11 mouse cellular contexts compared by ENCODE assay signal in genomic region chr3:96488907-96489629, GRCm38 (mm10). TPM values are rescaled to one million over a fixed set of nuclear protein-coding genes. Genes with fewer than 3 reads are reported as not detected.
DNase-seq lines count a peak whose midpoint lies in the region; ATAC-seq and TF ChIP-seq lines count a peak whose summit lies in the region.
"Not testable (repeated sequence)": the region's sequence is repeated elsewhere in the genome, so short reads cannot be mapped to it uniquely, and the experiment has no call there.
"Had no signal": no experiment of that assay in that cellular context is flagged by ENCODE, and none has a peak within 500 bp of the region (broad histone marks: within the 10 kb centered on the region; RNA-seq: fewer than 3 reads in every experiment).

No protein-coding gene starts in this region.

- H3K79me2 ChIP-seq in heart, adult 2 months (replicated peaks; ENCODE audit: control insufficient read depth, insufficient read depth, low read length) = not testable (repeated sequence)

- H3K4me2 ChIP-seq in hindbrain, embryonic 16.5 days (ENCODE audit: low read length); limb, embryonic 11.5 days (ENCODE audit: low read depth, severe bottlenecking); lung, embryonic 16.5 days (ENCODE audit: low read depth, low read length): not testable (repeated sequence)

- peak overlapping the region; percentile 86 for H3K27ac ChIP-seq in bone marrow macrophage, adult 2 months (ENCODE audit: insufficient read depth, low read depth, low read length)
- peak overlapping the region; percentile 88 for H3K27ac ChIP-seq in embryonic fibroblast, embryonic 13.5 days (ENCODE audit: insufficient read depth, low read length)
- peak overlapping the region; percentile 81 for H3K27ac ChIP-seq in heart, adult 2 months
- not testable (repeated sequence) for H3K27ac ChIP-seq in hindbrain, embryonic 16.5 days (ENCODE audit: low read depth, low read length)
- H3K27ac ChIP-seq in limb, embryonic 11.5 days (replicated peaks; ENCODE audit: low read depth, low read length) = peak overlapping the region; percentile 65; the same call in 1 of the 2 replicates
- H3K27ac ChIP-seq in lung, embryonic 16.5 days (ENCODE audit: low read length) = 0 out of 2 replicates have a peak overlapping the region, but pooled peaks have one; percentile 69
- H3K27ac ChIP-seq in thymus, adult 2 months (ENCODE audit: control insufficient read depth, insufficient read depth, low read length) = peak overlapping the region; percentile 93

- not testable (repeated sequence) for H3K36me3 ChIP-seq in heart, adult 2 months (ENCODE audit: control insufficient read depth, insufficient read depth, low read length); hindbrain, embryonic 16.5 days (ENCODE audit: control insufficient read depth, insufficient read depth, low read length); limb, embryonic 11.5 days (ENCODE audit: control insufficient read depth, insufficient read depth, low read length); lung, embryonic 16.5 days (ENCODE audit: control insufficient read depth, insufficient read depth, low read length); thymus, adult 2 months (ENCODE audit: control insufficient read depth, insufficient read depth, low read length)

- not testable (repeated sequence) for TF ChIP-seq POLR2A in bone marrow macrophage, adult 2 months (IDR thresholded peaks at IDR 0.05; ENCODE audit: borderline replicate concordance, low read depth, low read length); thymus, adult 2 months (IDR thresholded peaks at IDR 0.05; ENCODE audit: control insufficient read depth, extremely low read depth, insufficient read depth, low read length, poor library complexity)
- peak; percentile 44 for TF ChIP-seq POLR2A in embryonic fibroblast, embryonic 13.5 days (IDR thresholded peaks at IDR 0.05; ENCODE audit: low read depth, low read length)
- TF ChIP-seq POLR2A in heart, adult 2 months (IDR thresholded peaks at IDR 0.05; ENCODE audit: insufficient read depth, low read depth, low read length) = peak; percentile 42; the same call in 1 of the 2 replicates

- not testable (repeated sequence) for TF ChIP-seq CTCF in bone marrow macrophage, adult 2 months (IDR thresholded peaks at IDR 0.05; ENCODE audit: low read depth, low read length); embryonic fibroblast, embryonic 13.5 days (IDR thresholded peaks at IDR 0.05; ENCODE audit: borderline replicate concordance, insufficient read depth, low read length); heart, adult 2 months (IDR thresholded peaks at IDR 0.05); thymus, adult 2 months (IDR thresholded peaks at IDR 0.05; ENCODE audit: borderline replicate concordance, control insufficient read depth, extremely low read depth, insufficient read depth, low read length, poor library complexity)

- H3K27me3 ChIP-seq in heart, adult 2 months (ENCODE audit: control insufficient read depth, insufficient read depth, low read length); hindbrain, embryonic 16.5 days (replicated peaks; ENCODE audit: control insufficient read depth, insufficient read depth, low read length); limb, embryonic 11.5 days (ENCODE audit: control insufficient read depth, insufficient read depth, low read length); lung, embryonic 16.5 days (ENCODE audit: control insufficient read depth, insufficient read depth, low read depth, low read length); thymus, adult 2 months (ENCODE audit: control insufficient read depth, insufficient read depth, low read length): not testable (repeated sequence)

- ATAC-seq in hindbrain, embryonic 16.5 days = peak; percentile 72
- ATAC-seq in limb, embryonic 11.5 days (ENCODE audit: insufficient number of reproducible peaks, low FRiP score, low TSS enrichment, low read depth) = peak; percentile 73
- peak; percentile 70 for ATAC-seq in lung, embryonic 16.5 days (ENCODE audit: low read depth)

- intact Hi-C loops in heart, adult 2 months (cut with DNase I) = not testable (repeated sequence)

- H3K4me1 ChIP-seq in bone marrow macrophage, adult 2 months (ENCODE audit: control insufficient read depth, insufficient read depth, low read length); embryonic fibroblast, embryonic 13.5 days (ENCODE audit: control insufficient read depth, insufficient read depth, low read length); heart, adult 2 months (ENCODE audit: control insufficient read depth, insufficient read depth, low read length); hindbrain, embryonic 16.5 days (ENCODE audit: control insufficient read depth, insufficient read depth, low read depth, low read length); limb, embryonic 11.5 days (ENCODE audit: control insufficient read depth, insufficient read depth, low read length); lung, embryonic 16.5 days (replicated peaks; ENCODE audit: control insufficient read depth, insufficient read depth, low read length); thymus, adult 2 months (replicated peaks; ENCODE audit: control insufficient read depth, insufficient read depth, low read length): not testable (repeated sequence)

- DNase-seq in heart, adult 2 months = peak in 1 of 2 experiments; percentile 37
- not testable (repeated sequence) for DNase-seq in limb, embryonic 11.5 days (ENCODE audit: low spot score); thymus, adult 2 months
- DNase-seq in natural killer cell, adult 2 months (ENCODE audit: low spot score in 2 of 2) = peak; percentile 52 to 56

- peak overlapping the region; percentile 47 for H3K4me3 ChIP-seq in bone marrow macrophage, adult 2 months (ENCODE audit: insufficient read depth, low read length)
- not testable (repeated sequence) for H3K4me3 ChIP-seq in embryonic fibroblast, embryonic 13.5 days (ENCODE audit: insufficient read depth, low read length); heart, adult 2 months; hindbrain, embryonic 16.5 days (ENCODE audit: low read length); limb, embryonic 11.5 days (ENCODE audit: low read depth, low read length); lung, embryonic 16.5 days (ENCODE audit: low read length)
- peak overlapping the region; percentile 50 for H3K4me3 ChIP-seq in thymus, adult 2 months (ENCODE audit: control insufficient read depth, insufficient read depth, low read length)

- not testable (repeated sequence) for TF ChIP-seq EP300 in heart, adult 2 months (IDR thresholded peaks at IDR 0.05; ENCODE audit: insufficient read depth, low read depth, low read length)

- peak overlapping the region; percentile 67 for H3K9ac ChIP-seq in heart, adult 2 months (ENCODE audit: low read depth, low read length)
- H3K9ac ChIP-seq in hindbrain, embryonic 16.5 days (ENCODE audit: low read depth, low read length); limb, embryonic 11.5 days (ENCODE audit: low read length); lung, embryonic 16.5 days (ENCODE audit: low read length): not testable (repeated sequence)

- not testable (repeated sequence) for H3K9me3 ChIP-seq in hindbrain, embryonic 16.5 days (ENCODE audit: control insufficient read depth, low read length); limb, embryonic 11.5 days (ENCODE audit: control insufficient read depth, low read length); lung, embryonic 16.5 days (ENCODE audit: control insufficient read depth, low read length)

- under 1% methylated on average over 9 of the region's 31 CpGs for WGBS in heart, adult 2 months
- WGBS in hindbrain, embryonic 16.5 days = 0% methylated on average over 8 of the region's 31 CpGs
- under 1% methylated on average over 9 of the region's 31 CpGs for WGBS in limb, embryonic 11.5 days
- WGBS in lung, embryonic 16.5 days = 0% methylated on average over 8 of the region's 31 CpGs
- 0% methylated on average over 9 of the region's 31 CpGs for WGBS in thymus, adult 2 months

RNA-seq across cellular contexts. Expression of gene Hfe2, which starts 35.9 kb away (rescaled TPM):
- not detected in 2 replicates for polyA plus RNA-seq in bone marrow macrophage, adult 2 months (2012; ENCODE audit: insufficient read depth, insufficient read length, missing spikeins)
- polyA plus RNA-seq in embryonic fibroblast, embryonic 13.5 days (2011; ENCODE audit: insufficient read length, low read depth, missing spikeins) = not detected in 2 replicates
- 100 to 1,000 TPM; 289 to 295 TPM for total RNA-seq in heart, adult 2 months (2021)
- 199 and 261 TPM in 2 replicates for polyA plus RNA-seq in heart, adult 2 months (2012; rRNA removed)
- polyA plus RNA-seq in hindbrain, embryonic 16.5 days (2015; fragmentation: Nextera tagmentation; extraction: Ambion mirVana) = 3.3 and 3.5 TPM in 2 replicates
- 1.7 and 1.8 TPM in 2 replicates for polyA plus RNA-seq in limb, embryonic 11.5 days (2014; fragmentation: Nextera tagmentation; extraction: Ambion mirVana)
- polyA plus RNA-seq in lung, embryonic 16.5 days (2015; fragmentation: Nextera tagmentation; extraction: Ambion mirVana) = 0.57 and 1.1 TPM in 2 replicates
- polyA plus RNA-seq in thymus, adult 2 months (2012; rRNA removed) = 1.3 and 10.4 TPM in 2 replicates
- total RNA-seq: adrenal gland, postnatal 25 days had no signal

RNA-seq across cellular contexts. Expression of gene BC107364, which starts 37.0 kb away (rescaled TPM):
- polyA plus RNA-seq in bone marrow macrophage, adult 2 months (2012; ENCODE audit: insufficient read depth, insufficient read length, missing spikeins) = not detected in 2 replicates
- not detected in 2 replicates for polyA plus RNA-seq in embryonic fibroblast, embryonic 13.5 days (2011; ENCODE audit: insufficient read length, low read depth, missing spikeins)
- not detected for total RNA-seq in heart, adult 2 months (2021)
- 0.15 TPM in 1 of 2 replicates, not detected in the other for polyA plus RNA-seq in heart, adult 2 months (2012; rRNA removed)
- not detected in 2 replicates for polyA plus RNA-seq in hindbrain, embryonic 16.5 days (2015; fragmentation: Nextera tagmentation; extraction: Ambion mirVana)
- polyA plus RNA-seq in limb, embryonic 11.5 days (2014; fragmentation: Nextera tagmentation; extraction: Ambion mirVana) = not detected in 2 replicates
- 0.30 and 0.34 TPM in 2 replicates for polyA plus RNA-seq in lung, embryonic 16.5 days (2015; fragmentation: Nextera tagmentation; extraction: Ambion mirVana)
- polyA plus RNA-seq in thymus, adult 2 months (2012; rRNA removed) = 0.09 and 0.32 TPM in 2 replicates
- total RNA-seq: adrenal gland, postnatal 25 days; gastrocnemius, adult 8-10 months; layer of hippocampus, postnatal 14 days had no signal

Comparison
In these comparisons a context has a peak if more than half of its experiments do, and no peak if none do; other contexts are left out.
1. RNA of gene Hfe2, which starts 35.9 kb away (polyA plus RNA-seq): 199 to 261 TPM in heart, adult 2 months; 1.3 to 10.4 TPM in thymus, adult 2 months, 3.3 to 3.5 TPM in hindbrain, embryonic 16.5 days, 1.7 to 1.8 TPM in limb, embryonic 11.5 days, 0.57 to 1.1 TPM in lung, embryonic 16.5 days, not detected in bone marrow macrophage, adult 2 months and not detected in embryonic fibroblast, embryonic 13.5 days; every median in the first group is over 10 times any median in the second.
2. Peak in every context shown above with its lines, with median percentiles within 50 percentile points of each other: ATAC-seq.